Mouse (Mus musculus) cerebellum, adult 2 months (tissue): ENCODE measurements at regions not wholly inside any gene's neighbourhood (a gene's known extent, or its start where the extent isn't known, plus 50 kb on each side); places are given as distances from the start of the nearest gene placed in this dataset.

Source experiments
- CTCF ChIP-seq: fragments of 200-500 bp; IDR thresholded peaks from 2 replicates; pipeline ENCODE4 v1.5.1; 2011; ENCODE audit warnings: low read depth, mild to moderate bottlenecking, control low read depth, low read length, moderate library complexity, borderline replicate concordance; ENCODE audit not compliant: insufficient read depth
- POLR2A ChIP-seq: fragments of 200-500 bp; IDR thresholded peaks from 2 replicates; pipeline ENCODE4 v1.6.1; 2011; ENCODE audit warnings: low read length, control low read depth, borderline replicate concordance; ENCODE audit not compliant: insufficient read depth

DNA sequence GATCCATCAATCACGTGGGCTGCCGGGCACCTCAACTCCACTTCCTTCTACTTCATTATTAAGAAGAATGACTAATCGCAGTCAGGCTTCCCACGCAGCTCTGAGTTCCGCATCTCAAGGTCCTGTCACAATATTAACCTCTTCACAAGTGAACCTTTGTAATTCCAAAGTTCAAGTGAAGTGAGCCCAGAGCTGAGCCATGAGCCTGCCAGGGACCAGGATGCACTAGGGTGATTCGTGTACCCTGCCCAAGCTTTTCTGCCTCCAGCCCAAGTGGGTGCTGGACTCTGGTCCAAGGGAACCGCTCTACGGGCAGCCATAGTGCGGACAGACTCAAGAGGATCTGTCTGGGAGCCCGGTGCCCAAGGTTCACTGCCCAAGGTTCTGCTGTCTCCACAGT is 463.4 kb downstream of the Ajap1 start:
- TF ChIP-seq CTCF (no peak), POLR2A (no peak)
